Mouse (Mus musculus): ENCODE measurements around the gene Ddi2. TPM values are rescaled to one million over a fixed set of nuclear protein-coding genes. Genes with fewer than 3 reads are reported as not detected.

The Ddi2 gene
- polyA plus RNA-seq, 2 experiments, result 9.2 to 9.5 TPM

GRCm38 (mm10) chr4:141762102-141762598 is 38.9 kb upstream of the Ddi2 start:
- H3K27me3 ChIP-seq (ENCODE audit: control insufficient read depth, insufficient read depth, low read length), result no peaks in the 10 kb centered on the region
- H3K27ac ChIP-seq, result no peak overlapping the region
- H3K4me2 ChIP-seq (ENCODE audit: low read depth), result no peak overlapping the region
- H3K4me3 ChIP-seq (ENCODE audit: insufficient read depth in 1 of 2, low read depth in 2 of 2, low read length in 2 of 2), result no peak overlapping the region
- no peak for DNase-seq (ENCODE audit: low read depth in 3 of 3, low spot score in 3 of 3)
- H3K4me1 ChIP-seq (replicated peaks; ENCODE audit: control insufficient read depth in 2 of 2, insufficient read depth in 2 of 2, low read length in 1 of 2), result peaks cover 27 to 43% of the 10 kb centered on the region in 2 experiments
- peaks cover 26% of the 10 kb centered on the region for H3K36me3 ChIP-seq (replicated peaks; ENCODE audit: control insufficient read depth, insufficient read depth, low read depth)
- no peaks in the 10 kb centered on the region for H3K9me3 ChIP-seq (ENCODE audit: control insufficient read depth, low read length)
- 88% methylated on average over 13 of the region's 13 CpGs for WGBS (ENCODE audit: insufficient replicate concordance)
- TF ChIP-seq CTCF (IDR thresholded peaks at IDR 0.05; ENCODE audit: low read depth) (no peak), EP300 (IDR thresholded peaks at IDR 0.05; ENCODE audit: low read depth) (no peak)
- ATAC-seq (ENCODE audit: insufficient read depth), result no peak
- no peak overlapping the region for H3K9ac ChIP-seq (replicated peaks)

DNA sequence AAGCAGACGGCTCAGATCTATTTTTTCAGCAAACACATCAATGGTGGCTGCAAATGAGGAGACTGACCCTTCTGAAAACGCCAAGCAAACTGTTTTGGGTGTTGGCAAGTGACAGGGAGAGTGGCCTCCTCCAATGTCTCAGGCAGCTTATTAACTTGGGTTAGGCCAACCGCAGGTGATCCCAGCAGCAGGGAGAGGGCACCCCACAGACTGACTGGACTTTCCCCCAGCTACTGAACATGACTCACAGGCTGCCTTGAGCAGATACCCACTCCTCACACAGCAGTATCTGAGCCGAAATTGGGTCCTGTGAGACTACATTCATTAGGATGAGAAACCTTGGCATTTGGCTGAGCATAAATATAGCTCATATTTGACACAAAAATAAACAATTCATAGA is 37.7 kb upstream of the Ddi2 start:
- Histone ChIP-seq H3K4me2 (ENCODE audit: low read depth) (no peak overlapping the region), H3K4me3 (ENCODE audit: insufficient read depth in 1 of 2, low read depth in 2 of 2, low read length in 2 of 2) (no peak overlapping the region), H3K4me1 (replicated peaks; ENCODE audit: control insufficient read depth in 2 of 2, insufficient read depth in 2 of 2, low read length in 1 of 2) (peaks cover 19 to 32% of the 10 kb centered on the region in 2 experiments), H3K9me3 (ENCODE audit: control insufficient read depth, low read length) (no peaks in the 10 kb centered on the region), H3K9ac (replicated peaks) (no peak overlapping the region), H3K27ac (no peak overlapping the region), H3K27me3 (ENCODE audit: control insufficient read depth, insufficient read depth, low read length) (no peaks in the 10 kb centered on the region), H3K36me3 (replicated peaks; ENCODE audit: control insufficient read depth, insufficient read depth, low read depth) (peaks cover 23% of the 10 kb centered on the region)
- no peak for DNase-seq (ENCODE audit: low read depth in 3 of 3, low spot score in 3 of 3)
- no peak for ATAC-seq (ENCODE audit: insufficient read depth)
- WGBS (ENCODE audit: insufficient replicate concordance), result 78% methylated on average over 4 of the region's 4 CpGs
- TF ChIP-seq EP300 (IDR thresholded peaks at IDR 0.05; ENCODE audit: low read depth), result no peak
- TF ChIP-seq CTCF (IDR thresholded peaks at IDR 0.05; ENCODE audit: low read depth), result no peak

- ATAC-seq (ENCODE audit: insufficient read depth) (peak; percentile 89), DNase-seq (ENCODE audit: low read depth in 3 of 3, low spot score in 3 of 3) (peak; percentile 65 to 70 (median 65))
- no peaks in the 10 kb centered on the region for H3K9me3 ChIP-seq (ENCODE audit: control insufficient read depth, low read length)
- H3K36me3 ChIP-seq (replicated peaks; ENCODE audit: control insufficient read depth, insufficient read depth, low read depth), result peaks cover 13% of the 10 kb centered on the region
- peak overlapping the region; percentile 50 for H3K4me2 ChIP-seq (ENCODE audit: low read depth)
- H3K4me3 ChIP-seq (ENCODE audit: insufficient read depth in 1 of 2, low read depth in 2 of 2, low read length in 2 of 2), result no peak overlapping the region
- peak overlapping the region; percentile 62 for H3K9ac ChIP-seq (replicated peaks)
- peak overlapping the region; percentile 75 for H3K27ac ChIP-seq
- peaks cover 19 to 40% of the 10 kb centered on the region in 2 experiments for H3K4me1 ChIP-seq (replicated peaks; ENCODE audit: control insufficient read depth in 2 of 2, insufficient read depth in 2 of 2, low read length in 1 of 2)
- peak; percentile 76 for TF ChIP-seq EP300 (IDR thresholded peaks at IDR 0.05; ENCODE audit: low read depth)
- TF ChIP-seq CTCF (IDR thresholded peaks at IDR 0.05; ENCODE audit: low read depth), result no peak
- 33% methylated on average over 6 of the region's 6 CpGs for WGBS (ENCODE audit: insufficient replicate concordance)
- H3K27me3 ChIP-seq (ENCODE audit: control insufficient read depth, insufficient read depth, low read length), result no peaks in the 10 kb centered on the region
These were observed 35.8 kb upstream of the Ddi2 start for GRCm38 (mm10) chr4:141758874-141759542.

DNA sequence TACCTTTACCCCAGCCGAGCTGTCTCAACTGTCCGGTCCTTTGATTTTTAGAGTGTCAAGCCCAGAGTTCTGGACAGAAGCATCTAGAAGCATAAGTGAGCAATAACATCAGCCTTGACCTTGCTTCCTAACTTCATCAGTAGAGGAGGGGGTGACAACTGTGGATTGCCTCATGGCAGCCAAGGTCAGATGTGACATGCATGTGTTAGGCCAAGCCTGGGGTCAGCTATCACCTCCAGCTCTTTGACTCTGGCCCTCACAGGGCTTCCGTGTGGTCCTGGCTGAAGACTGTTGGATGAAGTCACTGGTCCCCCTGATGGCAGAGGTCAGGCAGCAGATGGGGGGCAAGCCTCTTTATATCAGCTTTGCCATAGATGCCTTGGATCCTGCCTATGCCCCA is 33.9 kb upstream of the Ddi2 start:
- no peak overlapping the region for H3K4me3 ChIP-seq (ENCODE audit: insufficient read depth in 1 of 2, low read depth in 2 of 2, low read length in 2 of 2)
- TF ChIP-seq CTCF (IDR thresholded peaks at IDR 0.05; ENCODE audit: low read depth), result no peak
- no peak for TF ChIP-seq EP300 (IDR thresholded peaks at IDR 0.05; ENCODE audit: low read depth)
- no peak overlapping the region for H3K9ac ChIP-seq (replicated peaks)
- peak overlapping the region; percentile 21; the same call in 1 of the 2 replicates for H3K27ac ChIP-seq
- ATAC-seq (ENCODE audit: insufficient read depth) (no peak), DNase-seq (ENCODE audit: low read depth in 3 of 3, low spot score in 3 of 3) (no peak)
- H3K4me1 ChIP-seq (replicated peaks; ENCODE audit: control insufficient read depth in 2 of 2, insufficient read depth in 2 of 2, low read length in 1 of 2), result peaks cover 27 to 51% of the 10 kb centered on the region in 2 experiments
- no peak overlapping the region for H3K4me2 ChIP-seq (ENCODE audit: low read depth)
- no peaks in the 10 kb centered on the region for H3K27me3 ChIP-seq (ENCODE audit: control insufficient read depth, insufficient read depth, low read length)
- no peaks in the 10 kb centered on the region for H3K9me3 ChIP-seq (ENCODE audit: control insufficient read depth, low read length)
- H3K36me3 ChIP-seq (replicated peaks; ENCODE audit: control insufficient read depth, insufficient read depth, low read depth), result peaks cover 3% of the 10 kb centered on the region; the same call in 1 of the 2 replicates
- WGBS (ENCODE audit: insufficient replicate concordance), result 89% methylated on average over 3 of the region's 3 CpGs

DNA sequence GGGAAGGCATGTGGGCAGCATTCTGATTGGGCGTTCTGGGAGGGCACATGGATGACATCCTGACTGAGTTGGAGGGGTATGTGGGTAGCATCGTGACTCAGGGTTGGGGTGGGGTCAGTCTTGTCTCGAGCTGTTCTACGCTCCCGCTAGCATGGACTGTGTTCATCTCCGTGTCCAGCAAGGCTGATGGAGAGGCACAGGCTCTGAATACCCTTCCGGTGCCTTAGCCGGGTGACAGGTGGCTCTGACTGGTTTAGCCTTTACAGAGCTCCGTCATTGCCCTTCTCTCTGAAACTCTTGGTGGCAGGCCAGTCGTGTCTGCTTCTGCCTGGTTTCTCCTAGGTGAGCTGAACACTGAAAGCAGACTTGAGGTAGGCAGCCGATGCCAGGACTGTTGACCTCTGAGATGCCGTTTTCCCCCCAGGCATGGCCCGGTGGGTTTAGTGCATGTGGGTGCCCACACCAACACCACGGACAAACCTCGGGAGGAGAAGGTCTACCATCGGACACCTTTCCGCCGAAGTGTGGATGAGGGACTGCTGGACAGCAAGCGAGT is 32.2 kb upstream of the Ddi2 start:
- Histone ChIP-seq H3K27me3 (ENCODE audit: control insufficient read depth, insufficient read depth, low read length) (no peaks in the 10 kb centered on the region), H3K9me3 (ENCODE audit: control insufficient read depth, low read length) (no peaks in the 10 kb centered on the region), H3K9ac (replicated peaks) (no peak overlapping the region), H3K4me3 (ENCODE audit: insufficient read depth in 1 of 2, low read depth in 2 of 2, low read length in 2 of 2) (no peak overlapping the region), H3K4me1 (replicated peaks; ENCODE audit: control insufficient read depth in 2 of 2, insufficient read depth in 2 of 2, low read length in 1 of 2) (peaks cover 42 to 66% of the 10 kb centered on the region in 2 experiments), H3K27ac (peak overlapping the region; percentile 22), H3K36me3 (replicated peaks; ENCODE audit: control insufficient read depth, insufficient read depth, low read depth) (no peaks in the 10 kb centered on the region; the same call in 1 of the 2 replicates), H3K4me2 (ENCODE audit: low read depth) (no peak overlapping the region)
- TF ChIP-seq CTCF (IDR thresholded peaks at IDR 0.05; ENCODE audit: low read depth) (no peak), EP300 (IDR thresholded peaks at IDR 0.05; ENCODE audit: low read depth) (no peak)
- DNase-seq (ENCODE audit: low read depth in 3 of 3, low spot score in 3 of 3), result no peak
- WGBS (ENCODE audit: insufficient replicate concordance), result 87% methylated on average over 19 of the region's 19 CpGs
- no peak for ATAC-seq (ENCODE audit: insufficient read depth)
